Mouse (Mus musculus) heart, adult 2 months (tissue): ENCODE data around the gene Prkch.

Source experiments
- CTCF ChIP-seq: fragments of 200-600 bp; IDR thresholded peaks from 2 replicates; pipeline ENCODE4 v1.8.1; 2022; ENCODE audit warnings: antibody characterized with exemption, mild to moderate bottlenecking, moderate library complexity
- POLR2A ChIP-seq: fragments of 200-500 bp; IDR thresholded peaks from 2 replicates; pipeline ENCODE4 v1.6.1; 2011; ENCODE audit warnings: mild to moderate bottlenecking, low read depth, low read length, control low read depth; ENCODE audit not compliant: insufficient read depth

- TF ChIP-seq POLR2A, result 0 out of 2 replicates have a peak, but pooled peaks have one; percentile 34
- TF ChIP-seq CTCF, result no peak
These were observed 94.8 kb downstream of the Prkch start for GRCm38 (mm10) chr12:73679400-73679801.
